ENCODE assay signal across 29 mouse cellular contexts in the genomic region with DNA sequence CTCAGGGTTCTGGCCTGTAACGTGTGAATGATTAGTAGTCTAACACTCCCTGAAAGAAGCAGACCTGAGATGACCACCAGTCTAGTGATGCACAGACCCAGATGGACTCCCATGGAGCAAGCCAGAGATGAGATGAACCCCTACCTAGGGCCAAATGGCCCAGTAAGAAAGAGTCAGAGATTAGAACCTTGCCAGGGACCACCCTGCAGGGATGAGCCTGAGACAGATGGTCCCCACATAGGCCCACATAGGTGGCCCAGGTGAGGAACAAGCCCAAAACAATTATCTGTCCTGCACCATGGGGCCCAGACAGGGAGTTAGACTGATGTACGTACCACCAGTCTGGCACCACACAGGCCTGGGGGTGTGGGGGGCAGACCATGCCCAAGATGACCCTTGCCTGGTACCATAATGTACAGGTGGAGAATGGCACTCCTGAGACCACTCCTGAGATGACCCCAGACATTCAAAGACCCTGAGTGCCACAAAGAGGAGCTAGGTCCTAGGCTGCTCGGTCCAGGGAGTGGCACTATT.
DNase-seq lines count a peak whose midpoint lies in the region; ATAC-seq lines count a peak whose summit lies in the region.
"Had no signal": no experiment of that assay in that cellular context is flagged by ENCODE, and none has a peak within 500 bp of the region (broad histone marks: within the 10 kb centered on the region; RNA-seq: fewer than 3 reads in every experiment).

No protein-coding gene starts in this region.

- 72% methylated on average over 3 of the region's 3 CpGs for WGBS in limb, embryonic 13.5 days
- 81% methylated on average over 3 of the region's 3 CpGs for WGBS in limb, embryonic 10.5 days
- WGBS in neural tube, embryonic 12.5 days, result 73% methylated on average over 3 of the region's 3 CpGs
- 88% methylated on average over 3 of the region's 3 CpGs for WGBS in neural tube, embryonic 15.5 days

- H3K36me3 ChIP-seq in limb, embryonic 13.5 days, result no peaks in the 10 kb centered on the region
- no peaks in the 10 kb centered on the region for H3K36me3 ChIP-seq in limb, embryonic 10.5 days
- H3K36me3 ChIP-seq in neural tube, embryonic 12.5 days, result no peaks in the 10 kb centered on the region
- no peaks in the 10 kb centered on the region for H3K36me3 ChIP-seq in neural tube, embryonic 15.5 days
- H3K36me3 ChIP-seq: embryonic facial prominence, embryonic 12.5 days; hindbrain, embryonic 15.5 days; liver, embryonic 12.5 days had no signal

- H3K9me3 ChIP-seq in limb, embryonic 13.5 days, result no peaks in the 10 kb centered on the region
- H3K9me3 ChIP-seq in limb, embryonic 10.5 days (replicated peaks), result no peaks in the 10 kb centered on the region
- no peaks in the 10 kb centered on the region for H3K9me3 ChIP-seq in neural tube, embryonic 12.5 days
- H3K9me3 ChIP-seq in neural tube, embryonic 15.5 days (replicated peaks), result no peaks in the 10 kb centered on the region
- H3K9me3 ChIP-seq: embryonic facial prominence, embryonic 12.5 days; hindbrain, embryonic 15.5 days; liver, embryonic 12.5 days; megakaryocyte, embryonic 14.5 days had no signal

- H3K9ac ChIP-seq in limb, embryonic 13.5 days, result no peak overlapping the region
- no peak overlapping the region for H3K9ac ChIP-seq in neural tube, embryonic 12.5 days
- H3K9ac ChIP-seq in neural tube, embryonic 15.5 days (replicated peaks), result no peak overlapping the region
- H3K9ac ChIP-seq: embryonic facial prominence, embryonic 12.5 days; hindbrain, embryonic 15.5 days; liver, embryonic 12.5 days; liver, postnatal 0 days had no signal

- intact Hi-C loops in heart, postnatal 25 days (cut with DNase I), result no loop called here

- H3K4me2 ChIP-seq in limb, embryonic 13.5 days (replicated peaks), result no peak overlapping the region
- no peak overlapping the region for H3K4me2 ChIP-seq in neural tube, embryonic 12.5 days (replicated peaks)
- no peak overlapping the region for H3K4me2 ChIP-seq in neural tube, embryonic 15.5 days
- H3K4me2 ChIP-seq: embryonic facial prominence, embryonic 12.5 days; hindbrain, embryonic 15.5 days; liver, embryonic 12.5 days had no signal

- DNase-seq in heart, adult 11 months, result peak; percentile 69
- DNase-seq in heart, postnatal 25 days (ENCODE audit: low spot score), result no peak
- DNase-seq in limb, embryonic 10.5 days (ENCODE audit: low spot score), result no peak
- DNase-seq in lung, postnatal 14 days, result no peak
- DNase-seq: adrenal gland, postnatal 14 days; cerebellum, adult 11 months; cerebellum, postnatal 25 days; gastrocnemius, adult 2 months; gastrocnemius, postnatal 36 days; heart, adult 2 months; heart, postnatal 14 days; kidney, adult 11 months; kidney, postnatal 14 days; layer of hippocampus, adult 9-11 months; liver, postnatal 0 days; lung, postnatal 4 days; right cerebral cortex, adult 18-20 months; spleen, adult 18-20 months had no signal

- H3K27me3 ChIP-seq in limb, embryonic 13.5 days, result no peaks in the 10 kb centered on the region
- peaks cover 9% of the 10 kb centered on the region for H3K27me3 ChIP-seq in limb, embryonic 10.5 days (ENCODE audit: low read depth, poor library complexity, severe bottlenecking)
- H3K27me3 ChIP-seq in neural tube, embryonic 12.5 days (replicated peaks), result no peaks in the 10 kb centered on the region
- no peaks in the 10 kb centered on the region for H3K27me3 ChIP-seq in neural tube, embryonic 15.5 days (replicated peaks)
- H3K27me3 ChIP-seq: embryonic facial prominence, embryonic 12.5 days; hindbrain, embryonic 15.5 days; liver, embryonic 12.5 days had no signal

- 0 out of 2 replicates have a peak, but pooled peaks have one; percentile 36 for ATAC-seq in limb, embryonic 13.5 days (ENCODE audit: low FRiP score, low read depth)
- 0 out of 2 replicates have a peak, but pooled peaks have one; percentile 21 for ATAC-seq in neural tube, embryonic 12.5 days (ENCODE audit: low FRiP score, low read depth)
- ATAC-seq in neural tube, embryonic 15.5 days (ENCODE audit: low FRiP score), result no peak
- ATAC-seq: CD4-positive, CD25-positive, alpha-beta regulatory T cell, adult 4 months; forebrain, embryonic 16.5 days; inflammation-experienced regulatory T-cells, adult 6 months; liver, embryonic 12.5 days; liver, postnatal 0 days had no signal

- no peak overlapping the region for H3K27ac ChIP-seq in limb, embryonic 13.5 days
- no peak overlapping the region for H3K27ac ChIP-seq in limb, embryonic 10.5 days
- no peak overlapping the region for H3K27ac ChIP-seq in neural tube, embryonic 12.5 days
- H3K27ac ChIP-seq in neural tube, embryonic 15.5 days (replicated peaks), result no peak overlapping the region
- H3K27ac ChIP-seq: embryonic facial prominence, embryonic 12.5 days; gastrocnemius, adult 2 months; heart, adult 2 months; hindbrain, embryonic 15.5 days; liver, embryonic 12.5 days had no signal

- H3K4me1 ChIP-seq in limb, embryonic 13.5 days, result no peaks in the 10 kb centered on the region
- H3K4me1 ChIP-seq in limb, embryonic 10.5 days, result peaks cover 7% of the 10 kb centered on the region
- H3K4me1 ChIP-seq in neural tube, embryonic 12.5 days, result no peaks in the 10 kb centered on the region
- H3K4me1 ChIP-seq in neural tube, embryonic 15.5 days, result no peaks in the 10 kb centered on the region
- H3K4me1 ChIP-seq: embryonic facial prominence, embryonic 12.5 days; hindbrain, embryonic 15.5 days; liver, embryonic 12.5 days; megakaryocyte, embryonic 14.5 days had no signal

- H3K4me3 ChIP-seq in limb, embryonic 13.5 days, result no peak overlapping the region
- no peak overlapping the region for H3K4me3 ChIP-seq in limb, embryonic 10.5 days
- H3K4me3 ChIP-seq in neural tube, embryonic 12.5 days, result no peak overlapping the region
- no peak overlapping the region for H3K4me3 ChIP-seq in neural tube, embryonic 15.5 days (replicated peaks)
- H3K4me3 ChIP-seq: embryonic facial prominence, embryonic 12.5 days; erythroblast, embryonic 14.5 days; gastrocnemius, adult 2 months; heart, adult 2 months; hindbrain, embryonic 15.5 days; liver, embryonic 12.5 days; megakaryocyte, embryonic 14.5 days had no signal
